ENCODE assay signal across 9 mouse cellular contexts in genomic region chrX:152171041-152172026, GRCm38 (mm10). TPM values are rescaled to one million over a fixed set of nuclear protein-coding genes. Genes with fewer than 3 reads are reported as not detected.
DNase-seq lines count a peak whose midpoint lies in the region; ATAC-seq and TF ChIP-seq lines count a peak whose summit lies in the region.
"Had no signal": no experiment of that assay in that cellular context is flagged by ENCODE, and none has a peak within 500 bp of the region (broad histone marks: within the 10 kb centered on the region; RNA-seq: fewer than 3 reads in every experiment).

No protein-coding gene starts in this region.

- H3K4me1 ChIP-seq in cerebellum, adult 2 months (ENCODE audit: control insufficient read depth, insufficient read depth, low read length) = peaks cover 32% of the 10 kb centered on the region; the same call in 1 of the 2 replicates
- H3K4me1 ChIP-seq in embryonic facial prominence, embryonic 12.5 days = peaks cover 10% of the 10 kb centered on the region; the same call in 1 of the 2 replicates
- peaks cover 22% of the 10 kb centered on the region for H3K4me1 ChIP-seq in heart, postnatal 0 days (ENCODE audit: control insufficient read depth, insufficient read depth)
- no peaks in the 10 kb centered on the region for H3K4me1 ChIP-seq in liver, embryonic 16.5 days (ENCODE audit: control insufficient read depth, low read depth, low read length)

- DNase-seq in cerebellum, adult 2 months = peak in 1 of 2 experiments; percentile 62
- no peak for DNase-seq in cerebellum, adult 11 months
- peak; percentile 82 for DNase-seq in MN1 (ENCODE audit: low spot score)
- no peak for DNase-seq in heart, postnatal 0 days (ENCODE audit: low spot score)
- peak; percentile 54 for DNase-seq in retina, embryonic 14.5 days (ENCODE audit: low spot score)
- DNase-seq in thymus, postnatal 0 days (ENCODE audit: low spot score) = no peak

- 16% methylated on average over 6 of the region's 6 CpGs for WGBS in cerebellum, adult 2 months
- 62% methylated on average over 6 of the region's 6 CpGs for WGBS in embryonic facial prominence, embryonic 12.5 days
- 46% methylated on average over 6 of the region's 6 CpGs for WGBS in heart, postnatal 0 days
- 31% methylated on average over 6 of the region's 6 CpGs for WGBS in liver, embryonic 16.5 days (ENCODE audit: insufficient replicate concordance)

- no peaks in the 10 kb centered on the region for H3K9me3 ChIP-seq in embryonic facial prominence, embryonic 12.5 days
- H3K9me3 ChIP-seq in heart, postnatal 0 days (replicated peaks; ENCODE audit: control insufficient read depth, low read length) = no peaks in the 10 kb centered on the region
- no peaks in the 10 kb centered on the region for H3K9me3 ChIP-seq in liver, embryonic 16.5 days (replicated peaks; ENCODE audit: control insufficient read depth, low read length)
- H3K9me3 ChIP-seq: embryonic facial prominence, embryonic 15.5 days had no signal

- no peaks in the 10 kb centered on the region for H3K27me3 ChIP-seq in cerebellum, adult 2 months (ENCODE audit: control insufficient read depth, insufficient read depth, low read length)
- H3K27me3 ChIP-seq in embryonic facial prominence, embryonic 12.5 days = peaks cover 49% of the 10 kb centered on the region
- H3K27me3 ChIP-seq in heart, postnatal 0 days (ENCODE audit: control insufficient read depth, insufficient read depth, low read length) = 0 out of 2 replicates have a peak, but pooled peaks cover 4% of the 10 kb centered on the region
- H3K27me3 ChIP-seq in liver, embryonic 16.5 days (ENCODE audit: control insufficient read depth, insufficient read depth, low read depth, low read length) = peaks cover 5% of the 10 kb centered on the region; the same call in 1 of the 2 replicates

- no peak for TF ChIP-seq POLR2A in cerebellum, adult 2 months (IDR thresholded peaks at IDR 0.05; ENCODE audit: borderline replicate concordance, insufficient read depth, low read length)

- no peak overlapping the region for H3K4me3 ChIP-seq in cerebellum, adult 2 months (replicated peaks; ENCODE audit: insufficient read depth, low read depth, low read length)
- no peak overlapping the region for H3K4me3 ChIP-seq in embryonic facial prominence, embryonic 12.5 days
- H3K4me3 ChIP-seq in heart, postnatal 0 days (ENCODE audit: low read depth, low read length) = no peak overlapping the region
- H3K4me3 ChIP-seq in liver, embryonic 16.5 days (ENCODE audit: low read depth, low read length) = no peak overlapping the region
- H3K4me3 ChIP-seq: embryonic facial prominence, embryonic 15.5 days had no signal

- H3K36me3 ChIP-seq in embryonic facial prominence, embryonic 12.5 days = no peaks in the 10 kb centered on the region
- no peaks in the 10 kb centered on the region for H3K36me3 ChIP-seq in heart, postnatal 0 days (replicated peaks; ENCODE audit: control insufficient read depth, insufficient read depth, low read length)
- H3K36me3 ChIP-seq in liver, embryonic 16.5 days (ENCODE audit: control insufficient read depth, insufficient read depth) = no peaks in the 10 kb centered on the region
- H3K36me3 ChIP-seq: embryonic facial prominence, embryonic 15.5 days had no signal

- H3K27ac ChIP-seq in cerebellum, adult 2 months (ENCODE audit: insufficient read depth, low read length) = peak overlapping the region; percentile 96
- H3K27ac ChIP-seq in embryonic facial prominence, embryonic 12.5 days = no peak overlapping the region
- peak overlapping the region; percentile 70 for H3K27ac ChIP-seq in heart, postnatal 0 days (ENCODE audit: low read depth)
- no peak overlapping the region for H3K27ac ChIP-seq in liver, embryonic 16.5 days (ENCODE audit: low read length)
- H3K27ac ChIP-seq: embryonic facial prominence, embryonic 15.5 days had no signal

- no peak overlapping the region for H3K9ac ChIP-seq in embryonic facial prominence, embryonic 12.5 days
- H3K9ac ChIP-seq in heart, postnatal 0 days (replicated peaks; ENCODE audit: low read depth, low read length) = no peak overlapping the region
- H3K9ac ChIP-seq in liver, embryonic 16.5 days (ENCODE audit: low read depth, low read length) = no peak overlapping the region
- H3K9ac ChIP-seq: embryonic facial prominence, embryonic 15.5 days had no signal

- ATAC-seq in embryonic facial prominence, embryonic 12.5 days (ENCODE audit: insufficient number of reproducible peaks, insufficient read depth, low FRiP score, low TSS enrichment) = peak; percentile 41; the same call in 1 of the 2 replicates
- peak; percentile 45 for ATAC-seq in heart, postnatal 0 days (ENCODE audit: insufficient read depth, low read depth)
- peak; percentile 19; the same call in 1 of the 2 replicates for ATAC-seq in liver, embryonic 16.5 days (ENCODE audit: low read depth)

- H3K4me2 ChIP-seq in embryonic facial prominence, embryonic 12.5 days (replicated peaks) = no peak overlapping the region
- no peak overlapping the region for H3K4me2 ChIP-seq in heart, postnatal 0 days (ENCODE audit: low read depth, low read length)
- H3K4me2 ChIP-seq in liver, embryonic 16.5 days (ENCODE audit: low read depth, low read length) = no peak overlapping the region
- H3K4me2 ChIP-seq: embryonic facial prominence, embryonic 15.5 days had no signal

- TF ChIP-seq EP300 in heart, postnatal 0 days (IDR thresholded peaks at IDR 0.05; ENCODE audit: low read depth) = no peak

- TF ChIP-seq CTCF in cerebellum, adult 2 months (IDR thresholded peaks at IDR 0.05; ENCODE audit: borderline replicate concordance, insufficient read depth, low read depth, low read length) = no peak
- no peak for TF ChIP-seq CTCF in heart, postnatal 0 days (IDR thresholded peaks at IDR 0.05; ENCODE audit: low read depth)

RNA-seq across cellular contexts. Expression of gene Iqsec2, which starts 27.3 kb away (rescaled TPM):
- polyA plus RNA-seq in cerebellum, adult 2 months (2012; rRNA removed) = 79.8 and 84.7 TPM in 2 replicates
- 2.4 and 2.7 TPM in 2 replicates for polyA plus RNA-seq in embryonic facial prominence, embryonic 12.5 days (2016; fragmentation: Nextera tagmentation; extraction: Ambion mirVana)
- total RNA-seq in heart, postnatal 0 days (2014; rRNA removed; ENCODE audit: low replicate concordance) = 126 and 131 TPM in 2 replicates
- polyA plus RNA-seq in heart, postnatal 0 days (2015; fragmentation: Nextera tagmentation; extraction: Ambion mirVana) = 51.7 and 54.3 TPM in 2 replicates
- polyA plus RNA-seq in liver, embryonic 16.5 days (2015; fragmentation: Nextera tagmentation; extraction: Ambion mirVana) = 1.8 and 2.7 TPM in 2 replicates
- 0.88 and 0.89 TPM in 2 replicates for polyA plus RNA-seq in thymus, postnatal 0 days (2015; fragmentation: Nextera tagmentation; extraction: Ambion mirVana)

Comparison
In these comparisons a context has a peak if more than half of its experiments do, and no peak if none do; other contexts are left out.
1. DNase-seq: peak in MN1 (single experiment) and retina, embryonic 14.5 days (single experiment); none in cerebellum, adult 11 months (single experiment), heart, postnatal 0 days (single experiment) and thymus, postnatal 0 days (single experiment).
2. H3K27ac ChIP-seq: peak in cerebellum, adult 2 months (single experiment) and heart, postnatal 0 days (single experiment); none in embryonic facial prominence, embryonic 12.5 days (single experiment) and liver, embryonic 16.5 days (single experiment).
3. RNA of gene Iqsec2, which starts 27.3 kb away (polyA plus RNA-seq): 79.8 to 84.7 TPM in cerebellum, adult 2 months and 51.7 to 54.3 TPM in heart, postnatal 0 days; 2.4 to 2.7 TPM in embryonic facial prominence, embryonic 12.5 days, 1.8 to 2.7 TPM in liver, embryonic 16.5 days and 0.88 to 0.89 TPM in thymus, postnatal 0 days; every median in the first group is over 10 times any median in the second.
4. Peak in every context shown above with its lines, with median percentiles within 50 percentile points of each other: ATAC-seq.